Mouse (Mus musculus): ENCODE measurements around the gene Mid1.

DNA sequence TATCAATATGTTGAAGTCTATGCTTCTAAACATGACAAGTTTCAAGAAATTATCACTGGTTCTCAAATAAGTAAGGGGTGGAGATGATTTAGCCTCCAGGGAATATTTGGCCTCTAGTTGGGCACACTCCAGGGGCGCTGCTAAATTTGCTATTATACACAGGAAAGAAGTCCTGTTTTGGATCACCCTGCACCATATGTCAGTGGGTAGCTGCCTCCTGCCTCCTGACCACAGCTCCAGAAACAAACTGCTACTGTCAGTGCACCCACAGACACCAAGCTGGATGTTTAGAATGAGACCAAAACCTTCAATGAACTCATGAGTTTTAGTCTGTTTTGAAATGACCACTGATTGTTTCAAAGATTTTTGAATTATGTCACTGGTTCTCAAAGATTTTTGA is 128.7 kb downstream of the Mid1 start:
- TF ChIP-seq POLR2A (IDR thresholded peaks at IDR 0.05; ENCODE audit: low read depth, low read length) (no peak), CTCF (conservative IDR thresholded peaks at IDR 0.05; ENCODE audit: insufficient read depth, insufficient read length, low read depth, low read length) (no peak)

Data from kidney, adult 2 months (tissue).